Mouse (Mus musculus) effector memory CD4-positive, alpha-beta T cell, adult 5 months (primary cell): Measurements from ENCODE around the gene Usmg5. TPM values are rescaled to one million over a fixed set of nuclear protein-coding genes. Genes with fewer than 3 reads are reported as not detected.

Experiments
- polyA plus RNA-seq: library from polyadenylated mRNA; unstranded; fragments of 100-300 nt; shearing (Covaris generic); gene quantifications from one replicate; pipeline ENCODE4 v1.2.1, GENCODE M21; 2017

Usmg5 gene
- polyA plus RNA-seq: 838 TPM

DNA sequence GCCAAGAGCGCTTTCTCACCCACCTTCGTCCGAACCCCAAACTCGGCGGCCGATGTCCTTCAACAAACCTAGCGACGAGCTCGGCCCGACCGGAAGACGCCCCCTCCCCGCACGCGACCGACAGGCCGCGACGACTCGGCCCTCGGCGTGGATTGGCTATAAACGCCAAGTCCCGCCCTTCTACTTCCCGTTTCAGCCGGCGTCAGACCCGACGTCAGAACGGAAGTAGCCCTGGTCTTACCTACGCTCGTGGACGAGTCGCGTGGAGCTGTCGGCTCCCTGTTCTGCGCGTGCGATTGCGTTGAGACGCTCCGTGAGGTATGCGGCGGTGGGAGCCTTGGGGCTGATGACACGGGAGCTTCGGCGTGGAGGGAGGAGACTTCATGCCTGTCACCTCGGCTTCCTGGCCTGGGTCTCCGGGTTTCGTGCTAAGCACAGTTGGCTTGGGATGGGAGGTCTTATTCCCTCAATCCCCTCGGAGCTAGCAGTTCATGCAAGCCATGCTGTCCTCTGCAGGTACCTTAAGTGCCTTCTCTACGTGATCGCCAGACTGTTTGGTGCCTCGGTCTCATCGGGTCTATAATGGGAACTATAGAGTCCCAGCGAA lies at the start of gene Usmg5, which contains the start of gene Pdcd11:
TSS of gene Usmg5 (minus strand) at position 98 of the 607 bp plus-strand sequence.
TSS of gene Pdcd11 (plus strand) at position 219 of the 607 bp plus-strand sequence.

DNA sequence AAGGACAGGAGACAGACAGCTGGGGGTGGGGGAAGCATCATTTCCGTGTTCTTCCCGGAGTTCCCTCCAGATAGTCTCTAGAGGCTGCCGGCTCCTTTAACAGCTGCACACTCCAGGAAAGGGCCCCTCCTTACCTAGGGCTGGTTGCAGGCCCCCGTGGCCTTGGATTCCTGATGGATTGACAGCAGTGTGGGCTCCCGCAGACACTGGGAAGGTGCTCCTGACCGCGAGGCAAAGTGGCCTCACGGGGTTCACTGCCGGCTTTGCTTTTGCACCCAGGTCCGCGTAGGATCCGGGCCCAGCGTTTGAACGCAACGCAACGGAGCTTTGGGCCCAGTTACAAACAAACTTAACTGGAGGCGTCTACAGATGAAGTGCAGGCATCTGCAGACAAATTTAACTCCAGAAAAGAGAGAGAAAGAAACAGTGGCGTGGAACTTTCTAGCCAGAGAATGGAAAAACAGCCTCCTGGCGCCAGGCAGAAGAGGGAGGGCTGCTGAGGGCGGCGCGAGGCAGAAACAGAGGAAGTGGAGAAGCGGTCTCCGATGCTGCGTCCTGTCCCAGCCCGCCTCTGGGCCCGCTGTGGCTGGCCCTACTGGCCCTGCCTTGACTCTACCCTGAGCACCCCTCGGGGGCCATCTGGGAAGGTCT lies 47.4 kb upstream of the Usmg5 start, which contains the start of gene Calhm2:
TSS of gene Calhm2 (minus strand) at position 524 of the 651 bp plus-strand sequence.

DNA sequence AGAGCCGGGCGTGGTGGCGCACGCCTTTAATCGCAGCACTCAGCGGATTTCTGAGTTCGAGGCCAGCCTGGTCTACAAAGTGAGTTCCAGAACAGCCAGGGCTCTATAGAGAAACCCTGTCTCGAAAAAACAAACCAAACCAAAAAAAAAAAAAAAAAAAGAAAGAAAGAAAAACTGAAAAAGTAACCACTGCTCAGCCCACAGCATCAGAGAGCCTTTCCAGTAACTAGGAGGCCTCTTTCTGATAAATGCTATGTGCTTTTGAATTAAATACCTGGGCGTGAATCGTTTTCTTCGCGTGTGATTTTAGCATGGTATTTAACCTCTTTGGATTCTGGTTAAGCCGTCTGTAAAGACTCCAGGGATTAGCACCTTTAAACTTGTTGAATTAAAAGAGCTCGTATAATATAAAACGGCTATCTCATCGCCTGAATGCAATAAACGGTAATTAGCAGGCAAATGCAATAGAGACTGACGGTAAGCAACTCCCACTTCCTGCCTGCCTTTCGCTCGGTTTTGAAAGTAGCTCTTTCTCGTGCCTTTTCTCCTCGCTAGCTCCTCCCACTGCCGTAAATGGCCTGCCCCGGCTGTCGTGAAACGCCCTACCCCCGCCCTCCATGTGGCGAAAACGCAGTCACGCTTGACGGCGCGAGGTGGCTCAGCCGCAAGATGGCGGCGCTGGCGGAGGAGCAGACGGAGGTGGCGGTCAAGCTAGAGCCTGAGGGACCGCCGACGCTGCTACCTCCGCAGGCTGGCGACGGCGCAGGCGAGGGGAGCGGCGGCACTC lies 23.2 kb downstream of the Usmg5 start, which contains the start of gene Taf5:
TSS of gene Taf5 (plus strand) at position 651 of the 787 bp plus-strand sequence.

DNA sequence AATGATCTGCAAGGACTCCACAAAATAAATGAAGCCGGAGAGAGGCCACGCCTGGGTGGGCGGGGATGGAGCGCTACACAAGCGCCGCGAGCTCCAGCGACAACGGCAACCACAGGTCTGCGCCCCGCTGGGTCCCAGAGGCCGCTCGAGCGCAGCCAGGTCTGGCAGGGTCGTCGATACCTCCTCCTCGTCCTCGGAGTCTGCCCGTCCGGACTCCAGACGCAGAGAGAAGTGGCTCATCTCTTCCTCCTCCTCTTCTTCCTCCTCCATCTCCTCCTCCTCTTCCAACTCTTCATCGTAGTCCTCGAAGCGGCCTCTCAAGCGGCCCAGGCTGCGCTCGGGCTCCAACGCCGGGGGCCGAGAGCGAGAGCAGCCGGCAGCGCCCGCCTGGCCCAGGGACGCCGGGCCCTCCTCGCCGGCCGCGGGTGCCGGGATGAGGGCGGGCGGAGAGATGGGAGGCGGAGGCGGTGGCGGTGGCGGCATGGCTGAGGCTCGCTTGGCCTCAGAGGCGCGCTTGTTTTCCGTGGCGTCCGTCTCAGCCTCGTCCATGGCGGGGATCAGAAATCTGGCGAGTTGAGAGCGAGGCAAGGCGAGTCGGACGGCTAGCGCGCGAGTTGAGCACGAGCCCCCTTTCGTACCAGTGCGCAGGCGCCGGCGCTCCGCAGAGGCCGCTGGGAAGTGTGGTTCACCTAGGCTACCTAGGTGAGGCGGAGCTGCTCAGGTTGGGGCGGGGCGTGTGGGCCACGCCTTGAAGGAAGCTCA lies 40.0 kb downstream of the Usmg5 start, which contains the start of gene Pcgf6:
TSS of gene Pcgf6 (minus strand) at position 636 of the 762 bp plus-strand sequence.

Other genes starting within 250 kb of the Usmg5 start
- not detected for gene Ina, start 75.9 kb downstream of the Usmg5 start, polyA plus RNA-seq
- gene Nt5c2, start 75.5 kb downstream of the Usmg5 start, polyA plus RNA-seq: 84.9 TPM
- gene Pcgf6, start 39.7 kb downstream of the Usmg5 start, polyA plus RNA-seq: 32.6 TPM
- gene Taf5, start 22.9 kb downstream of the Usmg5 start, polyA plus RNA-seq: 33.3 TPM
- 19.1 TPM for gene Pdcd11, start 121 bp upstream of the Usmg5 start, polyA plus RNA-seq
- 5.1 TPM for gene Calhm2, start 47.6 kb upstream of the Usmg5 start, polyA plus RNA-seq
- not detected for gene Calhm1, start 53.6 kb upstream of the Usmg5 start, polyA plus RNA-seq
- not detected for gene Calhm3, start 67.1 kb upstream of the Usmg5 start, polyA plus RNA-seq
- 0.15 TPM for gene Neurl1a, start 88.2 kb upstream of the Usmg5 start, polyA plus RNA-seq